In the genomic region with DNA sequence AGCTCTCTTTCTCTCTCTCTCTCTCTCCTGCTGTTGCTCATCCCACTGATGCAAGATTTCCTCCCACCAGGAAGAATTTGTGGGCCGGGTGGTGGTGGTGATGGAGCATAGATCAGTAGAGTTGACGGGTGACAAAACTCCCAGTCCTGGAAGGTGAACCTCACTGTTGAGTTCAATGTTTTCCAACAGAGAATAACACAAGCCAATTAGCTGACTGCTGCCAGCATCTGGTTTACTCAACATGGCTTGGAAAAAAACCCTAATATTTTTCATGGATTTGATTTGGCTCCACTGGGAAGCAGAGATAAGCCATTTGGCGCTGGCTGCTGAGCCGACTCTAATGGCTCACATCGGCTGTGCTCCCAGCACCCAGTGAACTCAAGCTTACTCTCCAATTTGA, we compare ENCODE assay signal across 18 mouse cellular contexts.
"Had no signal": no experiment of that assay in that cellular context is flagged by ENCODE, and none has a peak within 500 bp of the region (broad histone marks: within the 10 kb centered on the region; RNA-seq: fewer than 3 reads in every experiment).

No protein-coding gene starts in this region.

- ATAC-seq: midbrain, embryonic 16.5 days had no signal

- H3K36me3 ChIP-seq: midbrain, embryonic 10.5 days; midbrain, embryonic 12.5 days; neural tube, embryonic 13.5 days; neural tube, embryonic 15.5 days had no signal

- DNase-seq: lung, postnatal 10 days; lung, postnatal 4 days; midbrain, embryonic 14.5 days; retina, postnatal 1 day; right cerebral cortex, adult 18-20 months; right cerebral cortex, postnatal 25 days; right cerebral cortex, postnatal 4 days; spleen, adult 18-20 months; thymus, adult 18-20 months; thymus, postnatal 14 days; thymus, postnatal 36 days had no signal

- H3K27me3 ChIP-seq: midbrain, embryonic 12.5 days; neural tube, embryonic 13.5 days; neural tube, embryonic 15.5 days had no signal

- H3K9me3 ChIP-seq: midbrain, embryonic 10.5 days; midbrain, embryonic 12.5 days; neural tube, embryonic 13.5 days; neural tube, embryonic 15.5 days had no signal

- H3K4me3 ChIP-seq: midbrain, embryonic 10.5 days; midbrain, embryonic 12.5 days; myocyte; neural tube, embryonic 13.5 days; neural tube, embryonic 15.5 days had no signal

- H3K4me2 ChIP-seq: lung, embryonic 14.5 days; midbrain, embryonic 12.5 days; neural tube, embryonic 13.5 days; neural tube, embryonic 15.5 days had no signal

- H3K27ac ChIP-seq: midbrain, embryonic 10.5 days; midbrain, embryonic 12.5 days; neural tube, embryonic 13.5 days; neural tube, embryonic 15.5 days had no signal

- H3K9ac ChIP-seq: lung, embryonic 14.5 days; midbrain, embryonic 12.5 days; neural tube, embryonic 13.5 days; neural tube, embryonic 15.5 days had no signal

- H3K4me1 ChIP-seq: midbrain, embryonic 10.5 days; midbrain, embryonic 12.5 days; neural tube, embryonic 13.5 days; neural tube, embryonic 15.5 days had no signal
